18 mouse cellular contexts compared by ENCODE assay signal in genomic region chr1:132065475-132066172, GRCm38 (mm10). TPM values are rescaled to one million over a fixed set of nuclear protein-coding genes. Genes with fewer than 3 reads are reported as not detected.
DNase-seq lines count a peak whose midpoint lies in the region; TF ChIP-seq lines count a peak whose summit lies in the region.
"Had no signal": no experiment of that assay in that cellular context is flagged by ENCODE, and none has a peak within 500 bp of the region (broad histone marks: within the 10 kb centered on the region; RNA-seq: fewer than 3 reads in every experiment).

No protein-coding gene starts in this region.

- TF ChIP-seq CTCF in cerebellum, adult 2 months (IDR thresholded peaks at IDR 0.05; ENCODE audit: borderline replicate concordance, insufficient read depth, low read depth, low read length): no peak

- no peak for TF ChIP-seq POLR2A in cerebellum, adult 2 months (IDR thresholded peaks at IDR 0.05; ENCODE audit: borderline replicate concordance, insufficient read depth, low read length)

- 63% methylated on average over 8 of the region's 8 CpGs for WGBS in cerebellum, adult 2 months

- DNase-seq in cerebellum, adult 2 months: no peak
- DNase-seq in cerebellum, postnatal 25 days: no peak
- peak; percentile 25 to 27 for DNase-seq in left cerebral cortex, adult 18-20 months (ENCODE audit: low spot score in 2 of 2)
- DNase-seq in left cerebral cortex, adult 8-10 months (ENCODE audit: low spot score in 2 of 2): no peak
- DNase-seq in right cerebral cortex, postnatal 25 days: peak; percentile 42
- no peak for DNase-seq in right cerebral cortex, postnatal 14 days
- no peak for DNase-seq in thymus, postnatal 25 days
- DNase-seq: cerebellum, adult 11-12 months; cerebellum, postnatal 14 days; gastrocnemius, postnatal 36 days; heart, adult 2 months; kidney, postnatal 4 days; liver, postnatal 0 days; thymus, postnatal 36 days had no signal

- H3K27me3 ChIP-seq in cerebellum, adult 2 months (ENCODE audit: control insufficient read depth, insufficient read depth, low read length): no peaks in the 10 kb centered on the region

- peak overlapping the region; percentile 28 for H3K4me3 ChIP-seq in cerebellum, adult 2 months (replicated peaks; ENCODE audit: insufficient read depth, low read depth, low read length)
- H3K4me3 ChIP-seq: heart, adult 2 months; hindbrain, embryonic 12.5 days; kidney, embryonic 15.5 days; limb, embryonic 12.5 days had no signal

- H3K27ac ChIP-seq in cerebellum, adult 2 months (ENCODE audit: insufficient read depth, low read length): no peak overlapping the region
- H3K27ac ChIP-seq: heart, adult 2 months; hindbrain, embryonic 12.5 days; kidney, embryonic 15.5 days; limb, embryonic 12.5 days; macrophage had no signal

- H3K4me1 ChIP-seq in cerebellum, adult 2 months (ENCODE audit: control insufficient read depth, insufficient read depth, low read length): peaks cover 23% of the 10 kb centered on the region

RNA-seq across cellular contexts. Expression of gene Mfsd4a, which starts 2.2 kb away (rescaled TPM):
- 42.8 and 52.9 TPM in 2 replicates for polyA plus RNA-seq in cerebellum, adult 2 months (2012; rRNA removed)
- total RNA-seq in left cerebral cortex, adult 18-20 months (2021): 10 to 100 TPM; 72.9 to 78.3 TPM
- total RNA-seq in left cerebral cortex, adult 8-10 months (2022): 100 to 1,000 TPM in 1 of 4 experiments, 10 to 100 TPM in 3; 77.0 to 100 (median 85.0) TPM

RNA-seq across cellular contexts. Expression of gene Elk4, which starts 58.2 kb away (rescaled TPM):
- 17.6 and 18.6 TPM in 2 replicates for polyA plus RNA-seq in cerebellum, adult 2 months (2012; rRNA removed)
- 10 to 100 TPM; 54.4 to 59.1 TPM for total RNA-seq in left cerebral cortex, adult 18-20 months (2021)
- total RNA-seq in left cerebral cortex, adult 8-10 months (2022): 10 to 100 TPM; 54.1 to 63.5 (median 58.5) TPM

Comparison
In these comparisons a context has a peak if more than half of its experiments do, and no peak if none do; other contexts are left out.
1. DNase-seq: peak in left cerebral cortex, adult 18-20 months (2 of 2) and right cerebral cortex, postnatal 25 days (single experiment); none in cerebellum, adult 2 months (0 of 2), cerebellum, postnatal 25 days (0 of 2), left cerebral cortex, adult 8-10 months (0 of 2), right cerebral cortex, postnatal 14 days (single experiment) and thymus, postnatal 25 days (single experiment).